Mouse (Mus musculus): Measurements from ENCODE around the gene Atg4c. TPM values are rescaled to one million over a fixed set of nuclear protein-coding genes. Genes with fewer than 3 reads are reported as not detected.

Gene Atg4c
- total and polyA plus RNA-seq, 3 experiments: not detected

- TF ChIP-seq ZC3H11A (IDR thresholded peaks at IDR 0.05; ENCODE audit: low read depth, low read length) (no peak), CTCF (conservative IDR thresholded peaks at IDR 0.05 in 1 of 2, IDR thresholded peaks at IDR 0.05 in 1 of 2; ENCODE audit: low read depth in 2 of 2, low read length in 2 of 2) (no peak), UBTF (IDR thresholded peaks at IDR 0.05; ENCODE audit: low read depth, low read length) (no peak), SIN3A (IDR thresholded peaks at IDR 0.05; ENCODE audit: low read length) (no peak), ZMIZ1 (IDR thresholded peaks at IDR 0.05; ENCODE audit: low read depth, low read length) (no peak), MXI1 (IDR thresholded peaks at IDR 0.05; ENCODE audit: low read depth, low read length) (no peak), ELF1 (IDR thresholded peaks at IDR 0.05; ENCODE audit: low read depth, low read length) (no peak), POLR2A (IDR thresholded peaks at IDR 0.05; ENCODE audit: low read depth, low read length) (no peak), CHD2 (IDR thresholded peaks at IDR 0.05; ENCODE audit: low read length) (no peak), E2F4 (IDR thresholded peaks at IDR 0.05; ENCODE audit: insufficient replicate concordance, low read depth, low read length) (no peak), MYC (IDR thresholded peaks at IDR 0.05; ENCODE audit: low read depth, low read length) (no peak), USF1 (IDR thresholded peaks at IDR 0.05; ENCODE audit: low read depth, low read length) (no peak), MAX (IDR thresholded peaks at IDR 0.05; ENCODE audit: low read length) (no peak), EP300 (IDR thresholded peaks at IDR 0.05; ENCODE audit: low read length) (no peak), TCF12 (IDR thresholded peaks at IDR 0.05; ENCODE audit: low read depth, low read length) (no peak), NELFE (IDR thresholded peaks at IDR 0.05; ENCODE audit: low read depth, low read length) (no peak), MAFK (IDR thresholded peaks at IDR 0.05; ENCODE audit: insufficient replicate concordance, low read length) (no peak)
- in situ Hi-C loops (cut with MboI; ENCODE audit: low pct_ligation_motif_present, low pct_unique_long_range_greater_than_20kb, low sequenced_read_pairs): no loop called here
- dilution Hi-C loops (cut with MboI; ENCODE audit: extremely low pct_ligation_motif_present, extremely low pct_unique_long_range_greater_than_20kb, low sequenced_read_pairs): no loop called here
- no peak overlapping the region for H3K4me2 ChIP-seq (ENCODE audit: insufficient read depth, low read depth, poor library complexity, severe bottlenecking)
- no peak for DNase-seq (ENCODE audit: extremely low read depth)
- no peaks in the 10 kb centered on the region for H3K4me1 ChIP-seq (ENCODE audit: control insufficient read depth in 1 of 2, insufficient read depth in 2 of 2)
- H3K36me3 ChIP-seq (replicated peaks in 1 of 2; ENCODE audit: control insufficient read depth in 1 of 2, insufficient read depth in 1 of 2, low read length in 1 of 2): no peaks in the 10 kb centered on the region
- H3K79me2 ChIP-seq (replicated peaks; ENCODE audit: control insufficient read depth, extremely low read depth, insufficient read depth, poor library complexity, severe bottlenecking): no peaks in the 10 kb centered on the region
- peaks cover 45% of the 10 kb centered on the region for H3K9me3 ChIP-seq (replicated peaks; ENCODE audit: low read length)
- no peaks in the 10 kb centered on the region for H3K27me3 ChIP-seq (replicated peaks)
- no peak overlapping the region for H3K4me3 ChIP-seq (replicated peaks in 1 of 3; ENCODE audit: low read depth in 2 of 3, low read length in 2 of 3, poor library complexity in 1 of 3)
- H3K27ac ChIP-seq (ENCODE audit: insufficient read depth, low read depth): no peak overlapping the region
- no peak overlapping the region for H3K9ac ChIP-seq (ENCODE audit: insufficient read depth, low read depth)
Measured at GRCm38 (mm10) chr4:99184678-99185077, 9.1 kb upstream of the Atg4c start.

GRCm38 (mm10) chr4:99185305-99185704 lies 8.4 kb upstream of the Atg4c start:
- Histone ChIP-seq H3K79me2 (replicated peaks; ENCODE audit: control insufficient read depth, extremely low read depth, insufficient read depth, poor library complexity, severe bottlenecking) (no peaks in the 10 kb centered on the region), H3K36me3 (replicated peaks in 1 of 2; ENCODE audit: control insufficient read depth in 1 of 2, insufficient read depth in 1 of 2, low read length in 1 of 2) (no peaks in the 10 kb centered on the region), H3K9ac (ENCODE audit: insufficient read depth, low read depth) (no peak overlapping the region; the same call in 1 of the 2 replicates), H3K4me2 (ENCODE audit: insufficient read depth, low read depth, poor library complexity, severe bottlenecking) (no peak overlapping the region; the same call in 1 of the 2 replicates), H3K4me1 (ENCODE audit: control insufficient read depth in 1 of 2, insufficient read depth in 2 of 2) (no peaks in the 10 kb centered on the region), H3K27me3 (replicated peaks) (no peaks in the 10 kb centered on the region), H3K4me3 (replicated peaks in 1 of 3; ENCODE audit: low read depth in 2 of 3, low read length in 2 of 3, poor library complexity in 1 of 3) (no peak overlapping the region), H3K9me3 (replicated peaks; ENCODE audit: low read length) (peaks cover 44% of the 10 kb centered on the region), H3K27ac (ENCODE audit: insufficient read depth, low read depth) (no peak overlapping the region)
- in situ Hi-C loops (cut with MboI; ENCODE audit: low pct_ligation_motif_present, low pct_unique_long_range_greater_than_20kb, low sequenced_read_pairs): no loop called here
- no peak for DNase-seq (ENCODE audit: extremely low read depth)
- TF ChIP-seq EP300 (IDR thresholded peaks at IDR 0.05; ENCODE audit: low read length): no peak
- no peak for TF ChIP-seq USF1 (IDR thresholded peaks at IDR 0.05; ENCODE audit: low read depth, low read length)
- TF ChIP-seq SMC3 (IDR thresholded peaks at IDR 0.05; ENCODE audit: low read depth, low read length): no peak
- TF ChIP-seq E2F4 (IDR thresholded peaks at IDR 0.05; ENCODE audit: insufficient replicate concordance, low read depth, low read length): no peak
- TF ChIP-seq ZC3H11A (IDR thresholded peaks at IDR 0.05; ENCODE audit: low read depth, low read length): no peak
- no peak for TF ChIP-seq HCFC1 (IDR thresholded peaks at IDR 0.05; ENCODE audit: low read depth, low read length)
- no peak for TF ChIP-seq BHLHE40 (IDR thresholded peaks at IDR 0.05; ENCODE audit: low read depth, low read length)
- TF ChIP-seq POLR2A (IDR thresholded peaks at IDR 0.05; ENCODE audit: low read depth, low read length): no peak
- dilution Hi-C loops (cut with MboI; ENCODE audit: extremely low pct_ligation_motif_present, extremely low pct_unique_long_range_greater_than_20kb, low sequenced_read_pairs): no loop called here
